Mouse (Mus musculus) liver, embryonic 16.5 days (tissue): ENCODE results near the gene Med28. TPM values are rescaled to one million over a fixed set of nuclear protein-coding genes. Genes with fewer than 3 reads are reported as not detected.

Source experiments
- ATAC-seq: fragments of 200-750 bp; cut with Nextera tagmentation; 2 replicates; pipeline ENCODE4 v1.8.0; 2017; ENCODE audit warnings: low read depth, mild to moderate bottlenecking, moderate number of reproducible peaks, moderate library complexity
- H3K27ac ChIP-seq: fragments of 300-500 bp; sonication (generic); 2 replicates; pipeline ENCODE4 v1.5.1; 2014; ENCODE audit warnings: mild to moderate bottlenecking, low read length
- H3K27me3 ChIP-seq: fragments of 300-500 bp; sonication (generic); 2 replicates; pipeline ENCODE4 v1.6.1; 2014; ENCODE audit warnings: low read depth, low read length, mixed read lengths; ENCODE audit not compliant: control insufficient read depth, insufficient read depth
- H3K36me3 ChIP-seq: fragments of 300-500 bp; sonication (generic); 2 replicates; pipeline ENCODE4 v1.6.1; 2014; ENCODE audit warnings: mild to moderate bottlenecking; ENCODE audit not compliant: control insufficient read depth, insufficient read depth
- H3K4me1 ChIP-seq: fragments of 300-500 bp; sonication (generic); 2 replicates; pipeline ENCODE4 v1.6.1; 2014; ENCODE audit warnings: low read depth, low read length, mixed read lengths; ENCODE audit not compliant: control insufficient read depth
- H3K4me2 ChIP-seq: fragments of 300-500 bp; sonication (generic); 2 replicates; pipeline ENCODE4 v1.6.1; 2014; ENCODE audit warnings: low read depth, low read length, mixed read lengths
- H3K4me3 ChIP-seq: fragments of 300-500 bp; sonication (generic); 2 replicates; pipeline ENCODE4 v1.5.1; 2014; ENCODE audit warnings: low read depth, mild to moderate bottlenecking, low read length
- H3K9ac ChIP-seq: fragments of 300-500 bp; sonication (generic); 2 replicates; pipeline ENCODE4 v1.6.1; 2014; ENCODE audit warnings: low read depth, low read length
- H3K9me3 ChIP-seq: fragments of 300-500 bp; sonication (generic); replicated peaks from 2 replicates; pipeline ENCODE4 v1.6.1; 2016; ENCODE audit warnings: low read length; ENCODE audit not compliant: control insufficient read depth
- WGBS: fragments of 180-500 bp; shearing (Covaris S2); extraction: QIAGEN DNeasy Blood & Tissue Kit; methylation state at CpG from one replicate; pipeline ENCODE4 v1.1.7; 2014; ENCODE audit not compliant: insufficient replicate concordance; 5-methylcytosine and 5-hydroxymethylcytosine counted together
- polyA plus RNA-seq: library from polyadenylated mRNA; unstranded; fragments of >200 nt; fragmentation: Nextera tagmentation; extraction: Ambion mirVana; gene quantifications from 2 replicates; pipeline ENCODE4 v1.2.1, GENCODE M21; 2015

The Med28 gene
- polyA plus RNA-seq, result 73.1 and 79.3 TPM in 2 replicates

DNA sequence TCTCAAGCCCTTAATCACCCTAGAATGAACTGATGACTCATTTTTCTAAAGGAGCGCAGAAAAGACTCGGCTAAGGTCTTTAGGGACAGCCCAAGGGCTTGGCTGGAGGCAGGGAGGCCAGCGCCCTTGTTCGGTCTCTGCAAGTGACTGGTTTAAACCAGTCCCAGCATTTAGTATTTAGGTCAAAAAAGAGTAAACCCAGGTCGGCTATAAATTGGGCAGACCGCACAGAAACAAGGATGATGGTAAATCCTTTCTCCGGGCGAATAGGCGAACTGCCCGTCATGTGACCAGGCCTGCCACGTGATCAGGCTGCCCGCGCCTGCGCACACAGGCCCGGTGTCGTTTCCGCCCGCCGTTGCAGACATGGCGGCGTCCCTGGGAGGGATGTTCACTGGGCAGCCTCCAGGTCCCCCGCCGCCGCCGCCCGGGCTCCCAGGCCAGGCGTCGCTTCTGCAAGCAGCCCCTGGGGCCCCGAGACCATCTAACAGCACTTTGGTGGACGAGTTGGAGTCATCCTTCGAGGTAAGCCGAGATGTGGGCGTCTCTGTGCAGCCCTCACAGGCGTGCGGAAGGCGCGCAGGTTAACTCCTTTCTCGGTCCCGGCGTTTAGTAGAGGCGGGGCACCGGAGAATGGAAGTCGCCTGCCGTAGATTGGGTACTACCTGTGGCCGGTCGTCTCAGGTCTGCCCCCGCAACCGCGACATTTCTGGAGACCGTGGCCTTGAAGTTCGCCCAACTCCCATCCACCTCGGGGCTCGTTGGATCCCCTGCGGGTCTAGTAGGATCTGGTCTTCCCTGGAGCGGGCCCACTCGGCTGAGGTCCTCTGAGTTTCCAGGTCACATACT is at the start of gene Med28:
Gene Med28, plus strand, starts transcription at position 270 of the 849 bp plus-strand sequence.
- H3K36me3 ChIP-seq, result peaks cover 5% of the 10 kb centered on the region; the same call in 1 of the 2 replicates
- no peaks in the 10 kb centered on the region for H3K27me3 ChIP-seq
- peak within 1 kb of the TSS; percentile 83 for H3K4me2 ChIP-seq
- ATAC-seq, result peak; percentile 93
- peak within 1 kb of the TSS; percentile 54 for H3K27ac ChIP-seq
- H3K9ac ChIP-seq, result peak within 1 kb of the TSS; percentile 86
- H3K9me3 ChIP-seq, result no peaks in the 10 kb centered on the region
- 2% methylated on average over 56 of the region's 56 CpGs for WGBS
- H3K4me1 ChIP-seq, result peaks cover 17% of the 10 kb centered on the region
- peak within 1 kb of the TSS; percentile 97 for H3K4me3 ChIP-seq

GRCm38 (mm10) chr5:45472880-45473450 is 47.1 kb upstream of the Med28 start:
- Histone ChIP-seq H3K9me3 (no peaks in the 10 kb centered on the region), H3K36me3 (no peaks in the 10 kb centered on the region), H3K9ac (no peak overlapping the region), H3K4me1 (no peaks in the 10 kb centered on the region), H3K27ac (no peak overlapping the region), H3K4me2 (no peak overlapping the region), H3K4me3 (no peak overlapping the region), H3K27me3 (no peaks in the 10 kb centered on the region; the same call in 1 of the 2 replicates)
- 28% methylated on average over 7 of the region's 7 CpGs for WGBS
- no peak for ATAC-seq

GRCm38 (mm10) chr5:45473521-45473920 is 46.5 kb upstream of the Med28 start:
- H3K4me3 ChIP-seq, result no peak overlapping the region
- ATAC-seq, result no peak
- H3K4me2 ChIP-seq, result no peak overlapping the region
- H3K4me1 ChIP-seq, result no peaks in the 10 kb centered on the region
- no peak overlapping the region for H3K27ac ChIP-seq
- H3K9ac ChIP-seq, result no peak overlapping the region
- 62% methylated on average over 1 of the region's 1 CpGs for WGBS
- H3K27me3 ChIP-seq, result no peaks in the 10 kb centered on the region; the same call in 1 of the 2 replicates
- no peaks in the 10 kb centered on the region for H3K36me3 ChIP-seq
- H3K9me3 ChIP-seq, result no peaks in the 10 kb centered on the region

DNA sequence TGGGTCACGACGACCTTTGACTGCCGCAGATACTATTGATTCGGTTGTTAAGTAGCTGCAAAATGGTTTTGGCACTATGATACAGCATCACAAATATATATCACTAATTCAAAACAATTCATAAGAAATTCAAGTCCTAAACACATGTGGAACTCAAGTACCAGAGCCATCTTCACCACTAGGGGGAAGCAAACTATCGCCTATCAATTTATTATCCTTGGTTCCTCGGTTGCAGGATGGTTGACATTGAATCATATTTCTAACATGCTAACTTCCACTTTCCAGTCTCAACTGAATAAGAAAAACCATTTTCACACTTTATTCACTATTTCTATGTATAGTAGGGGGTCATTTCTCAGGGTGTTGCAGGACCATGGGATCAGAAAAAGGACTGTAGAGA is 45.8 kb upstream of the Med28 start:
- Histone ChIP-seq H3K36me3 (no peaks in the 10 kb centered on the region), H3K27me3 (no peaks in the 10 kb centered on the region; the same call in 1 of the 2 replicates), H3K4me2 (no peak overlapping the region), H3K4me3 (no peak overlapping the region), H3K27ac (no peak overlapping the region), H3K9ac (no peak overlapping the region), H3K4me1 (no peaks in the 10 kb centered on the region), H3K9me3 (no peaks in the 10 kb centered on the region)
- 18% methylated on average over 6 of the region's 6 CpGs for WGBS
- no peak for ATAC-seq

GRCm38 (mm10) chr5:45474758-45475157 is 45.3 kb upstream of the Med28 start:
- no peak overlapping the region for H3K4me2 ChIP-seq

DNA sequence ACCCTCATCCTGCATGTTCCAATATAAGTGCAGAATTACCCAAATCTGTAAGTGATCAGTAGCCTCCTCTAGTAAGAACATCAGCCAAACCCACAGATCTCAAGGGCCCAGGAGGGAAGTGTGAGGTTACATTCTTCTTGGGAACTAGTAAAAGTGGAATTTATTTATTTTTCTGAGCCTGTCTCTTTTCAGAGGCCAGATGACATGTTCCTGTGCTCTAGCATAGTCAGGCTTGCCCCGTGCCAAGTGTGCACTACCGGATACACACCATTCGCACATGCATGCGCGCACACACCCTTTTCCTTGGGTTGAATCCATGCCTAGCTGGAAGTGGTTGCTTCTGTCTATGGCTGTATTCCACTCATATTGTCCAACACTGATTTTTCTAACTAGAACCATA is 44.3 kb upstream of the Med28 start:
- no peaks in the 10 kb centered on the region for H3K9me3 ChIP-seq
- no peaks in the 10 kb centered on the region for H3K4me1 ChIP-seq
- no peak overlapping the region for H3K4me3 ChIP-seq
- no peaks in the 10 kb centered on the region; the same call in 1 of the 2 replicates for H3K27me3 ChIP-seq
- no peaks in the 10 kb centered on the region for H3K36me3 ChIP-seq
- H3K9ac ChIP-seq, result no peak overlapping the region
- no peak overlapping the region for H3K4me2 ChIP-seq
- 86% methylated on average over 5 of the region's 5 CpGs for WGBS
- no peak overlapping the region for H3K27ac ChIP-seq
- no peak for ATAC-seq

More at GRCm38 (mm10) chr5:45474758-45475157, 45.3 kb upstream of the Med28 start:
- Histone ChIP-seq H3K9me3 (no peaks in the 10 kb centered on the region), H3K4me1 (no peaks in the 10 kb centered on the region), H3K4me3 (no peak overlapping the region), H3K9ac (no peak overlapping the region), H3K27me3 (no peaks in the 10 kb centered on the region; the same call in 1 of the 2 replicates), H3K27ac (no peak overlapping the region), H3K36me3 (no peaks in the 10 kb centered on the region)
- ATAC-seq, result no peak
- 50% methylated on average over 3 of the region's 4 CpGs for WGBS

DNA sequence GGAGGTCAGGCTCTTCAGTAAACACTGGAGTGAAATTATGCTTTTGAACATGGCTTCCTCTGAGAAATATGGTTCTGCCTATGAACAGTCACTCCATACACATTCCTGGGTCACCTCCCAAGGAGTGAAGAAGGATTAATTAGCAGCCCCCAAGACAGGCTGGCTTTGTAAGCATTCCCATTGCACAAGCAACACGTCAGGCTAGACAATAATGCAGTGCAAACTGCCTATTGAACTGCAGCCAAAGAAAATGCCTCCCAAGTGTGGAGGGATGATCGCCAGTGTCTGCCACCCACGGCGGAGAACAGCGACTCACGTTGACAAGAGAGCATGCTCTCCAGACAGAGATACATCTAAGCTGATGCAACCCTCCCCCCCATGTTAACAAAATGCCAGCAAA is 43.7 kb upstream of the Med28 start:
- H3K36me3 ChIP-seq, result no peaks in the 10 kb centered on the region
- H3K27ac ChIP-seq, result no peak overlapping the region
- H3K9me3 ChIP-seq, result no peaks in the 10 kb centered on the region
- H3K4me1 ChIP-seq, result no peaks in the 10 kb centered on the region
- H3K4me2 ChIP-seq, result no peak overlapping the region
- ATAC-seq, result no peak
- H3K4me3 ChIP-seq, result no peak overlapping the region
- WGBS, result 57% methylated on average over 6 of the region's 6 CpGs
- H3K9ac ChIP-seq, result no peak overlapping the region
- no peaks in the 10 kb centered on the region; the same call in 1 of the 2 replicates for H3K27me3 ChIP-seq

GRCm38 (mm10) chr5:45477601-45478000 is 42.4 kb upstream of the Med28 start:
- 57% methylated on average over 7 of the region's 7 CpGs for WGBS
- H3K27me3 ChIP-seq, result no peaks in the 10 kb centered on the region; the same call in 1 of the 2 replicates
- no peak overlapping the region for H3K4me2 ChIP-seq
- ATAC-seq, result no peak
- H3K9me3 ChIP-seq, result no peaks in the 10 kb centered on the region
- no peak overlapping the region for H3K27ac ChIP-seq
- no peak overlapping the region for H3K4me3 ChIP-seq
- no peak overlapping the region for H3K9ac ChIP-seq
- H3K4me1 ChIP-seq, result no peaks in the 10 kb centered on the region
- H3K36me3 ChIP-seq, result no peaks in the 10 kb centered on the region

DNA sequence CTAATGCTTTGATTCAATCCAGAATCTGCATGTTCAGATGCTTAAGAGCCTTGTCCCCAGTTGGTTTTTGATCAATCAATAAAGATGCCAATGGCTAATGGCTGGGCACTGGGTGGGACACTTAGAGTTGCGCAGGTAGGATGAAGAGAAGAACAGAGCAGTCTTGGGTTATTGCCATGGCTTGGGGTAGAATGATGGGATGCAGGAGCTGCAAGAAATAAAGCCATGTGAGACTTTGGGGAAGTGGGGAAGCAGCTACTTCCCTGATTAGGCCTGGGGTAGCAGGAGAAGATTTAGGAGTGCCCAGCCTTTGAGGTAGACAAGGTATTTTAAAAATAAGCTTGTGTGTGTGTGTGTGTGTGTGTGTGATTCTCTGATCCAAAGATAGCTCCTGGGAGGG is 40.0 kb upstream of the Med28 start:
- Histone ChIP-seq H3K9me3 (no peaks in the 10 kb centered on the region), H3K36me3 (no peaks in the 10 kb centered on the region), H3K27me3 (no peaks in the 10 kb centered on the region), H3K27ac (no peak overlapping the region), H3K4me1 (no peaks in the 10 kb centered on the region), H3K4me2 (no peak overlapping the region), H3K9ac (no peak overlapping the region), H3K4me3 (no peak overlapping the region)
- no peak for ATAC-seq
- WGBS, result 70% methylated on average over 1 of the region's 1 CpGs
